Mouse (Mus musculus): ENCODE measurements around the gene Ogg1. TPM values are rescaled to one million over a fixed set of nuclear protein-coding genes. Genes with fewer than 3 reads are reported as not detected.
A peak's percentile ranks its signal among the peaks of the same experiment; 100 is the strongest.

Ogg1 gene
- polyA plus RNA-seq (2014; fragmentation: Nextera tagmentation; extraction: Ambion mirVana): 12.2 and 13.8 TPM in 2 replicates

- H3K27me3 ChIP-seq (ENCODE audit: control insufficient read depth, insufficient read depth, low read length): no peaks in the 10 kb centered on the region
- peak; percentile 100 for DNase-seq (ENCODE audit: low spot score, missing footprints)
- peak within 1 kb of the TSS; percentile 88 for H3K4me2 ChIP-seq
- under 1% methylated on average over 52 of the region's 52 CpGs for WGBS
- H3K9me3 ChIP-seq (ENCODE audit: control insufficient read depth, low read length): no peaks in the 10 kb centered on the region
- H3K36me3 ChIP-seq (ENCODE audit: control insufficient read depth, insufficient read depth, low read length): peaks cover 21% of the 10 kb centered on the region
- H3K4me3 ChIP-seq (ENCODE audit: low read depth, low read length): peak within 1 kb of the TSS; percentile 52
- ATAC-seq (ENCODE audit: low FRiP score): peak; percentile 99
- peak within 1 kb of the TSS; percentile 84 for H3K9ac ChIP-seq (ENCODE audit: low read length)
- H3K27ac ChIP-seq (ENCODE audit: low read depth, low read length): peak within 1 kb of the TSS; percentile 87
- H3K4me1 ChIP-seq (ENCODE audit: control insufficient read depth, insufficient read depth, low read length): peaks cover 7% of the 10 kb centered on the region; the same call in 1 of the 2 replicates
These were observed at the start of gene Ogg1 for GRCm38 (mm10) chr6:113326533-113327315. TSS of gene Ogg1 (plus strand) at chr6:113326972.

- no peak for DNase-seq (ENCODE audit: low spot score, missing footprints)
- no peak overlapping the region for H3K27ac ChIP-seq (ENCODE audit: low read depth, low read length)
- no peaks in the 10 kb centered on the region for H3K36me3 ChIP-seq (ENCODE audit: control insufficient read depth, insufficient read depth, low read length)
- ATAC-seq (ENCODE audit: low FRiP score): peak; percentile 51
- H3K4me2 ChIP-seq: no peak overlapping the region
- H3K4me1 ChIP-seq (ENCODE audit: control insufficient read depth, insufficient read depth, low read length): peaks cover 7% of the 10 kb centered on the region
- H3K9me3 ChIP-seq (ENCODE audit: control insufficient read depth, low read length): no peaks in the 10 kb centered on the region
- no peak overlapping the region for H3K9ac ChIP-seq (ENCODE audit: low read length)
- H3K27me3 ChIP-seq (ENCODE audit: control insufficient read depth, insufficient read depth, low read length): peaks cover 25% of the 10 kb centered on the region
- H3K4me3 ChIP-seq (ENCODE audit: low read depth, low read length): no peak overlapping the region
- 66% methylated on average over 6 of the region's 6 CpGs for WGBS
These were observed 45.1 kb upstream of the Ogg1 start for GRCm38 (mm10) chr6:113281676-113282075.

- Histone ChIP-seq H3K4me1 (ENCODE audit: control insufficient read depth, insufficient read depth, low read length) (peaks cover 7% of the 10 kb centered on the region), H3K9ac (ENCODE audit: low read length) (peak within 1 kb of the TSS; percentile 4; the same call in 1 of the 2 replicates), H3K36me3 (ENCODE audit: control insufficient read depth, insufficient read depth, low read length) (no peaks in the 10 kb centered on the region), H3K4me3 (ENCODE audit: low read depth, low read length) (peak within 1 kb of the TSS; percentile 19), H3K4me2 (peak within 1 kb of the TSS; percentile 48), H3K27me3 (ENCODE audit: control insufficient read depth, insufficient read depth, low read length) (peaks cover 25% of the 10 kb centered on the region), H3K27ac (ENCODE audit: low read depth, low read length) (no peak within 1 kb of the TSS), H3K9me3 (ENCODE audit: control insufficient read depth, low read length) (no peaks in the 10 kb centered on the region)
- DNase-seq (ENCODE audit: low spot score, missing footprints): peak; percentile 87
- ATAC-seq (ENCODE audit: low FRiP score): peak; percentile 80
- under 1% methylated on average over 37 of the region's 37 CpGs for WGBS
These were observed 44.5 kb upstream of the Ogg1 start, which contains the start of gene Cpne9 for GRCm38 (mm10) chr6:113282101-113282802. TSS of gene Cpne9 (plus strand) at chr6:113282307.

GRCm38 (mm10) chr6:113282969-113283368 is 43.8 kb upstream of the Ogg1 start:
- no peaks in the 10 kb centered on the region for H3K9me3 ChIP-seq (ENCODE audit: control insufficient read depth, low read length)
- H3K27ac ChIP-seq (ENCODE audit: low read depth, low read length): no peak overlapping the region
- no peak overlapping the region; the same call in 1 of the 2 replicates for H3K4me3 ChIP-seq (ENCODE audit: low read depth, low read length)
- ATAC-seq (ENCODE audit: low FRiP score): peak; percentile 51
- peak overlapping the region; percentile 27 for H3K4me2 ChIP-seq
- H3K27me3 ChIP-seq (ENCODE audit: control insufficient read depth, insufficient read depth, low read length): peaks cover 28% of the 10 kb centered on the region
- H3K36me3 ChIP-seq (ENCODE audit: control insufficient read depth, insufficient read depth, low read length): no peaks in the 10 kb centered on the region
- peak; percentile 87 for DNase-seq (ENCODE audit: low spot score, missing footprints)
- no peak overlapping the region for H3K9ac ChIP-seq (ENCODE audit: low read length)
- H3K4me1 ChIP-seq (ENCODE audit: control insufficient read depth, insufficient read depth, low read length): peaks cover 7% of the 10 kb centered on the region
- WGBS: under 1% methylated on average over 22 of the region's 22 CpGs

- DNase-seq (ENCODE audit: low spot score, missing footprints): no peak
- Histone ChIP-seq H3K36me3 (ENCODE audit: control insufficient read depth, insufficient read depth, low read length) (no peaks in the 10 kb centered on the region), H3K4me3 (ENCODE audit: low read depth, low read length) (no peak overlapping the region), H3K4me1 (ENCODE audit: control insufficient read depth, insufficient read depth, low read length) (peaks cover 7% of the 10 kb centered on the region), H3K4me2 (no peak overlapping the region), H3K9me3 (ENCODE audit: control insufficient read depth, low read length) (no peaks in the 10 kb centered on the region), H3K27ac (ENCODE audit: low read depth, low read length) (no peak overlapping the region), H3K27me3 (ENCODE audit: control insufficient read depth, insufficient read depth, low read length) (peaks cover 28% of the 10 kb centered on the region), H3K9ac (ENCODE audit: low read length) (no peak overlapping the region)
- WGBS: 7% methylated on average over 5 of the region's 6 CpGs
- no peak for ATAC-seq (ENCODE audit: low FRiP score)
These were observed 43.3 kb upstream of the Ogg1 start for GRCm38 (mm10) chr6:113283500-113283899.

GRCm38 (mm10) chr6:113284931-113285330 is 41.8 kb upstream of the Ogg1 start:
- Histone ChIP-seq H3K9ac (ENCODE audit: low read length) (no peak overlapping the region), H3K4me2 (no peak overlapping the region), H3K36me3 (ENCODE audit: control insufficient read depth, insufficient read depth, low read length) (no peaks in the 10 kb centered on the region), H3K27me3 (ENCODE audit: control insufficient read depth, insufficient read depth, low read length) (peaks cover 28% of the 10 kb centered on the region), H3K27ac (ENCODE audit: low read depth, low read length) (no peak overlapping the region), H3K9me3 (ENCODE audit: control insufficient read depth, low read length) (no peaks in the 10 kb centered on the region), H3K4me1 (ENCODE audit: control insufficient read depth, insufficient read depth, low read length) (peaks cover 7% of the 10 kb centered on the region), H3K4me3 (ENCODE audit: low read depth, low read length) (no peak overlapping the region)
- ATAC-seq (ENCODE audit: low FRiP score) (no peak), DNase-seq (ENCODE audit: low spot score, missing footprints) (peak; percentile 47)
- WGBS: 82% methylated on average over 3 of the region's 3 CpGs

- ATAC-seq (ENCODE audit: low FRiP score): no peak
- H3K4me3 ChIP-seq (ENCODE audit: low read depth, low read length): no peak overlapping the region
- peaks cover 7% of the 10 kb centered on the region for H3K4me1 ChIP-seq (ENCODE audit: control insufficient read depth, insufficient read depth, low read length)
- H3K9me3 ChIP-seq (ENCODE audit: control insufficient read depth, low read length): no peaks in the 10 kb centered on the region
- WGBS: 57% methylated on average over 1 of the region's 1 CpGs
- DNase-seq (ENCODE audit: low spot score, missing footprints): no peak
- H3K9ac ChIP-seq (ENCODE audit: low read length): no peak overlapping the region
- H3K27me3 ChIP-seq (ENCODE audit: control insufficient read depth, insufficient read depth, low read length): peaks cover 28% of the 10 kb centered on the region
- no peaks in the 10 kb centered on the region for H3K36me3 ChIP-seq (ENCODE audit: control insufficient read depth, insufficient read depth, low read length)
- H3K4me2 ChIP-seq: no peak overlapping the region
- H3K27ac ChIP-seq (ENCODE audit: low read depth, low read length): no peak overlapping the region
These were observed 40.5 kb upstream of the Ogg1 start for GRCm38 (mm10) chr6:113286316-113286715.

- H3K27ac ChIP-seq (ENCODE audit: low read depth, low read length): no peak overlapping the region
- ATAC-seq (ENCODE audit: low FRiP score) (no peak), DNase-seq (ENCODE audit: low spot score, missing footprints) (no peak)
- H3K4me2 ChIP-seq: no peak overlapping the region
- H3K36me3 ChIP-seq (ENCODE audit: control insufficient read depth, insufficient read depth, low read length): no peaks in the 10 kb centered on the region
- peaks cover 24% of the 10 kb centered on the region for H3K27me3 ChIP-seq (ENCODE audit: control insufficient read depth, insufficient read depth, low read length)
- H3K9me3 ChIP-seq (ENCODE audit: control insufficient read depth, low read length): no peaks in the 10 kb centered on the region
- no peak overlapping the region for H3K9ac ChIP-seq (ENCODE audit: low read length)
- no peak overlapping the region for H3K4me3 ChIP-seq (ENCODE audit: low read depth, low read length)
- 73% methylated on average over 4 of the region's 4 CpGs for WGBS
- H3K4me1 ChIP-seq (ENCODE audit: control insufficient read depth, insufficient read depth, low read length): peaks cover 6% of the 10 kb centered on the region
These were observed 39.5 kb upstream of the Ogg1 start for GRCm38 (mm10) chr6:113287236-113287635.

GRCm38 (mm10) chr6:113289346-113289745 is 37.4 kb upstream of the Ogg1 start:
- Histone ChIP-seq H3K27me3 (ENCODE audit: control insufficient read depth, insufficient read depth, low read length) (peaks cover 3% of the 10 kb centered on the region), H3K4me1 (ENCODE audit: control insufficient read depth, insufficient read depth, low read length) (no peaks in the 10 kb centered on the region), H3K36me3 (ENCODE audit: control insufficient read depth, insufficient read depth, low read length) (no peaks in the 10 kb centered on the region), H3K27ac (ENCODE audit: low read depth, low read length) (no peak overlapping the region), H3K9me3 (ENCODE audit: control insufficient read depth, low read length) (no peaks in the 10 kb centered on the region), H3K4me2 (no peak overlapping the region), H3K9ac (ENCODE audit: low read length) (no peak overlapping the region), H3K4me3 (ENCODE audit: low read depth, low read length) (no peak overlapping the region)
- ATAC-seq (ENCODE audit: low FRiP score): no peak
- DNase-seq (ENCODE audit: low spot score, missing footprints): no peak
- 91% methylated on average over 15 of the region's 15 CpGs for WGBS

All from midbrain, embryonic 11.5 days (tissue).